Mouse (Mus musculus): ENCODE data around the gene Serpina11.

The Serpina11 gene

GRCm38 (mm10) chr12:103989857-103990256, at the start of gene Serpina11:
Serpina11 (minus strand) TSS chr12:103989957.
- no peak for DNase-seq (ENCODE audit: extremely low read depth, insufficient read length, low spot score)

GRCm38 (mm10) chr12:104038181-104038580, 48.4 kb upstream of the Serpina11 start:
- no peak for DNase-seq (ENCODE audit: extremely low read depth, insufficient read length, low spot score)

GRCm38 (mm10) chr12:104033752-104034151, 44.0 kb upstream of the Serpina11 start:
- DNase-seq (ENCODE audit: extremely low read depth, insufficient read length, low spot score): no peak

- no peak for DNase-seq (ENCODE audit: extremely low read depth, insufficient read length, low spot score)
These were observed 40.2 kb upstream of the Serpina11 start for GRCm38 (mm10) chr12:104029986-104030385.

- DNase-seq (ENCODE audit: extremely low read depth, insufficient read length, low spot score): no peak
These were observed 25.5 kb upstream of the Serpina11 start for GRCm38 (mm10) chr12:104015280-104015679.

- DNase-seq (ENCODE audit: extremely low read depth, insufficient read length, low spot score): no peak
These were observed 23.9 kb upstream of the Serpina11 start, which contains the start of gene Serpina9 for GRCm38 (mm10) chr12:104013620-104014019. Serpina9 (minus strand) TSS chr12:104013755.

GRCm38 (mm10) chr12:104004689-104005088, 14.9 kb upstream of the Serpina11 start:
- DNase-seq (ENCODE audit: extremely low read depth, insufficient read length, low spot score): no peak

- peak; percentile 59 for DNase-seq (ENCODE audit: extremely low read depth, insufficient read length, low spot score)
These were observed 13.5 kb upstream of the Serpina11 start for GRCm38 (mm10) chr12:104003238-104003612.

GRCm38 (mm10) chr12:104002569-104003237, 12.9 kb upstream of the Serpina11 start:
- peak; percentile 72 for DNase-seq (ENCODE audit: extremely low read depth, insufficient read length, low spot score)

GRCm38 (mm10) chr12:104000594-104000993, 10.8 kb upstream of the Serpina11 start:
- DNase-seq (ENCODE audit: extremely low read depth, insufficient read length, low spot score): no peak

GRCm38 (mm10) chr12:103999611-104000010, 9.9 kb upstream of the Serpina11 start:
- DNase-seq (ENCODE audit: extremely low read depth, insufficient read length, low spot score): no peak

- no peak for DNase-seq (ENCODE audit: extremely low read depth, insufficient read length, low spot score)
These were observed 6.8 kb upstream of the Serpina11 start for GRCm38 (mm10) chr12:103996513-103996912.

- DNase-seq (ENCODE audit: extremely low read depth, insufficient read length, low spot score): peak; percentile 33
These were observed 5.7 kb upstream of the Serpina11 start for GRCm38 (mm10) chr12:103995292-103996072.

- DNase-seq (ENCODE audit: extremely low read depth, insufficient read length, low spot score): peak; percentile 39
These were observed 3.2 kb upstream of the Serpina11 start for GRCm38 (mm10) chr12:103992945-103993344.

GRCm38 (mm10) chr12:103989514-103989767, 316 bp downstream of the Serpina11 start:
- DNase-seq (ENCODE audit: extremely low read depth, insufficient read length, low spot score): no peak

- no peak for DNase-seq (ENCODE audit: extremely low read depth, insufficient read length, low spot score)
These were observed 823 bp downstream of the Serpina11 start for GRCm38 (mm10) chr12:103988754-103989513.

GRCm38 (mm10) chr12:103985868-103986267, 3.9 kb downstream of the Serpina11 start:
- no peak for DNase-seq (ENCODE audit: extremely low read depth, insufficient read length, low spot score)

- DNase-seq (ENCODE audit: extremely low read depth, insufficient read length, low spot score): no peak
These were observed 4.8 kb downstream of the Serpina11 start for GRCm38 (mm10) chr12:103984935-103985334.

- DNase-seq (ENCODE audit: extremely low read depth, insufficient read length, low spot score): no peak
These were observed 8.0 kb downstream of the Serpina11 start for GRCm38 (mm10) chr12:103981646-103982360.

- no peak for DNase-seq (ENCODE audit: extremely low read depth, insufficient read length, low spot score)
These were observed 11.5 kb downstream of the Serpina11 start for GRCm38 (mm10) chr12:103978294-103978693.

- no peak for DNase-seq (ENCODE audit: extremely low read depth, insufficient read length, low spot score)
These were observed 11.9 kb downstream of the Serpina11 start for GRCm38 (mm10) chr12:103977846-103978245.

Data from 3134 (cell line).